Mouse (Mus musculus) lung, embryonic 14.5 days (tissue): ENCODE data around the gene Dlgap1. TPM values are rescaled to one million over a fixed set of nuclear protein-coding genes. Genes with fewer than 3 reads are reported as not detected.
A peak's percentile ranks its signal among the peaks of the same experiment; 100 is the strongest.

ENCODE experiments used
- ATAC-seq: fragments of 200-750 bp; cut with Nextera tagmentation; 2 replicates; pipeline ENCODE4 v1.8.0; 2017; ENCODE audit warnings: mild to moderate bottlenecking, moderate TSS enrichment, moderate library complexity; ENCODE audit not compliant: insufficient read depth
- DNase-seq: peaks from one replicate; pipeline ENCODE4 v3.0.0-alpha.2; 2015
- H3K27ac ChIP-seq: fragments of 300-500 bp; sonication (generic); 2 replicates; pipeline ENCODE4 v1.5.1; 2014; ENCODE audit warnings: low read depth, mild to moderate bottlenecking, moderate library complexity
- H3K27me3 ChIP-seq: fragments of 300-500 bp; sonication (generic); 2 replicates; pipeline ENCODE4 v1.6.1; 2014; ENCODE audit warnings: low read length, control low read depth; ENCODE audit not compliant: insufficient read depth
- H3K36me3 ChIP-seq: fragments of 300-500 bp; sonication (generic); 2 replicates; pipeline ENCODE4 v1.6.1; 2014; ENCODE audit warnings: control low read depth; ENCODE audit not compliant: insufficient read depth
- H3K4me1 ChIP-seq: fragments of 300-500 bp; sonication (generic); 2 replicates; pipeline ENCODE4 v1.6.1; 2014; ENCODE audit warnings: antibody characterized with exemption, control low read depth; ENCODE audit not compliant: insufficient read depth
- H3K4me2 ChIP-seq: fragments of 300-500 bp; sonication (generic); 2 replicates; pipeline ENCODE4 v1.6.1; 2014; ENCODE audit warnings: mild to moderate bottlenecking
- H3K4me3 ChIP-seq: fragments of 300-500 bp; sonication (generic); 2 replicates; pipeline ENCODE4 v1.5.1; 2014; ENCODE audit warnings: low read depth, low read length
- H3K9ac ChIP-seq: fragments of 300-500 bp; sonication (generic); 2 replicates; pipeline ENCODE4 v1.6.1; 2014
- H3K9me3 ChIP-seq: fragments of 300-500 bp; sonication (generic); 2 replicates; pipeline ENCODE4 v1.6.1; 2016; ENCODE audit warnings: low read depth, low read length, control low read depth
- CTCF ChIP-seq: IDR thresholded peaks from 2 replicates; pipeline ENCODE4 v1.5.1; 2016; ENCODE audit warnings: antibody characterized with exemption, low read depth
- WGBS: fragments of 180-500 bp; shearing (Covaris S2); extraction: QIAGEN DNeasy Blood & Tissue Kit; methylation state at CpG from one replicate; pipeline ENCODE4 v1.1.7; 2014; 5-methylcytosine and 5-hydroxymethylcytosine counted together
- polyA plus RNA-seq: library from polyadenylated mRNA; unstranded; fragments of >200 nt; fragmentation: Nextera tagmentation; extraction: Ambion mirVana; gene quantifications from 2 replicates; pipeline ENCODE4 v1.2.1, GENCODE M21; 2014

Dlgap1 gene
- polyA plus RNA-seq, 1 experiment from 2014 or later: 1.1 TPM

- ATAC-seq: no peak
- Histone ChIP-seq H3K4me2 (no peak overlapping the region), H3K27ac (no peak overlapping the region), H3K36me3 (no peaks in the 10 kb centered on the region), H3K4me3 (no peak overlapping the region), H3K27me3 (no peaks in the 10 kb centered on the region), H3K9me3 (no peaks in the 10 kb centered on the region), H3K4me1 (no peaks in the 10 kb centered on the region), H3K9ac (no peak overlapping the region)
- TF ChIP-seq CTCF: no peak
- DNase-seq: no peak
- WGBS: 46% methylated on average over 3 of the region's 3 CpGs
Observed at GRCm38 (mm10) chr17:70525990-70526389, 557.1 kb downstream of the Dlgap1 start.

- peak; percentile 84 for DNase-seq
- peak; percentile 81 for ATAC-seq
Observed at GRCm38 (mm10) chr17:70527101-70527500, 558.2 kb downstream of the Dlgap1 start.

GRCm38 (mm10) chr17:70528196-70529187 lies 559.6 kb downstream of the Dlgap1 start:
- ATAC-seq (no peak), DNase-seq (peak; percentile 10)
- no peaks in the 10 kb centered on the region for H3K9me3 ChIP-seq
- H3K36me3 ChIP-seq: no peaks in the 10 kb centered on the region
- no peak overlapping the region for H3K4me3 ChIP-seq
- 38% methylated on average over 7 of the region's 7 CpGs for whole genome bisulfite sequencing
- no peak overlapping the region for H3K4me2 ChIP-seq
- no peaks in the 10 kb centered on the region for H3K27me3 ChIP-seq
- H3K4me1 ChIP-seq: no peaks in the 10 kb centered on the region
- no peak overlapping the region for H3K27ac ChIP-seq
- no peak overlapping the region for H3K9ac ChIP-seq
- no peak for TF ChIP-seq CTCF

More at GRCm38 (mm10) chr17:70527101-70527500, 558.2 kb downstream of the Dlgap1 start:
- Histone ChIP-seq H3K27ac (no peak overlapping the region), H3K4me1 (no peaks in the 10 kb centered on the region), H3K9ac (no peak overlapping the region), H3K9me3 (no peaks in the 10 kb centered on the region), H3K27me3 (no peaks in the 10 kb centered on the region), H3K36me3 (no peaks in the 10 kb centered on the region), H3K4me3 (no peak overlapping the region), H3K4me2 (no peak overlapping the region)
- TF ChIP-seq CTCF: peak; percentile 77
- 23% methylated on average over 9 of the region's 9 CpGs for WGBS

GRCm38 (mm10) chr17:70534321-70534720 lies 565.4 kb downstream of the Dlgap1 start:
- no peak for ATAC-seq
- Histone ChIP-seq H3K4me1 (no peaks in the 10 kb centered on the region), H3K27me3 (no peaks in the 10 kb centered on the region), H3K36me3 (no peaks in the 10 kb centered on the region), H3K9ac (no peak overlapping the region), H3K4me2 (no peak overlapping the region), H3K27ac (no peak overlapping the region), H3K4me3 (no peak overlapping the region), H3K9me3 (no peaks in the 10 kb centered on the region)
- 68% methylated on average over 3 of the region's 3 CpGs for whole genome bisulfite sequencing
- no peak for DNase-seq
- TF ChIP-seq CTCF: no peak

- no peak overlapping the region for H3K4me2 ChIP-seq
- DNase-seq (no peak), ATAC-seq (no peak)
- H3K27me3 ChIP-seq: no peaks in the 10 kb centered on the region
- no peaks in the 10 kb centered on the region for H3K36me3 ChIP-seq
- 81% methylated on average over 4 of the region's 4 CpGs for WGBS
- no peaks in the 10 kb centered on the region for H3K4me1 ChIP-seq
- no peak for TF ChIP-seq CTCF
- H3K9me3 ChIP-seq: no peaks in the 10 kb centered on the region
- H3K4me3 ChIP-seq: no peak overlapping the region
- H3K27ac ChIP-seq: no peak overlapping the region
- H3K9ac ChIP-seq: no peak overlapping the region
Observed at GRCm38 (mm10) chr17:70541816-70542215, 572.9 kb downstream of the Dlgap1 start.

GRCm38 (mm10) chr17:70550793-70551192 lies 581.9 kb downstream of the Dlgap1 start:
- Histone ChIP-seq H3K27me3 (no peaks in the 10 kb centered on the region), H3K9ac (no peak overlapping the region), H3K9me3 (no peaks in the 10 kb centered on the region), H3K4me2 (no peak overlapping the region), H3K4me1 (no peaks in the 10 kb centered on the region), H3K27ac (no peak overlapping the region), H3K36me3 (no peaks in the 10 kb centered on the region), H3K4me3 (no peak overlapping the region)
- DNase-seq (peak; percentile 8), ATAC-seq (no peak)
- 82% methylated on average over 4 of the region's 4 CpGs for WGBS
- TF ChIP-seq CTCF: no peak

- WGBS: 40% methylated on average over 7 of the region's 7 CpGs
- Histone ChIP-seq H3K4me1 (no peaks in the 10 kb centered on the region), H3K9me3 (no peaks in the 10 kb centered on the region), H3K27ac (no peak overlapping the region), H3K27me3 (no peaks in the 10 kb centered on the region), H3K4me2 (no peak overlapping the region; the same call in 1 of the 2 replicates), H3K9ac (no peak overlapping the region), H3K4me3 (no peak overlapping the region), H3K36me3 (no peaks in the 10 kb centered on the region)
- ATAC-seq (no peak), DNase-seq (peak; percentile 1)
- no peak for TF ChIP-seq CTCF
Observed at GRCm38 (mm10) chr17:70561547-70561946, 592.7 kb downstream of the Dlgap1 start.
